Mouse (Mus musculus) liver, embryonic 16.5 days (tissue): Measurements from ENCODE around the gene Nptxr. TPM values are rescaled to one million over a fixed set of nuclear protein-coding genes. Genes with fewer than 3 reads are reported as not detected.
"Not testable (repeated sequence)": the region's sequence is repeated elsewhere in the genome, so short reads cannot be mapped to it uniquely, and the experiment has no call there.

ENCODE experiments used
- ATAC-seq: fragments of 200-750 bp; cut with Nextera tagmentation; 2 replicates; pipeline ENCODE4 v1.8.0; 2017; ENCODE audit warnings: low read depth, mild to moderate bottlenecking, moderate number of reproducible peaks, moderate library complexity
- H3K27ac ChIP-seq: fragments of 300-500 bp; sonication (generic); 2 replicates; pipeline ENCODE4 v1.5.1; 2014; ENCODE audit warnings: mild to moderate bottlenecking, low read length
- H3K27me3 ChIP-seq: fragments of 300-500 bp; sonication (generic); 2 replicates; pipeline ENCODE4 v1.6.1; 2014; ENCODE audit warnings: low read depth, low read length, mixed read lengths; ENCODE audit not compliant: control insufficient read depth, insufficient read depth
- H3K36me3 ChIP-seq: fragments of 300-500 bp; sonication (generic); 2 replicates; pipeline ENCODE4 v1.6.1; 2014; ENCODE audit warnings: mild to moderate bottlenecking; ENCODE audit not compliant: control insufficient read depth, insufficient read depth
- H3K4me1 ChIP-seq: fragments of 300-500 bp; sonication (generic); 2 replicates; pipeline ENCODE4 v1.6.1; 2014; ENCODE audit warnings: low read depth, low read length, mixed read lengths; ENCODE audit not compliant: control insufficient read depth
- H3K4me2 ChIP-seq: fragments of 300-500 bp; sonication (generic); 2 replicates; pipeline ENCODE4 v1.6.1; 2014; ENCODE audit warnings: low read depth, low read length, mixed read lengths
- H3K4me3 ChIP-seq: fragments of 300-500 bp; sonication (generic); 2 replicates; pipeline ENCODE4 v1.5.1; 2014; ENCODE audit warnings: low read depth, mild to moderate bottlenecking, low read length
- H3K9ac ChIP-seq: fragments of 300-500 bp; sonication (generic); 2 replicates; pipeline ENCODE4 v1.6.1; 2014; ENCODE audit warnings: low read depth, low read length
- H3K9me3 ChIP-seq: fragments of 300-500 bp; sonication (generic); replicated peaks from 2 replicates; pipeline ENCODE4 v1.6.1; 2016; ENCODE audit warnings: low read length; ENCODE audit not compliant: control insufficient read depth
- WGBS: fragments of 180-500 bp; shearing (Covaris S2); extraction: QIAGEN DNeasy Blood & Tissue Kit; methylation state at CpG from one replicate; pipeline ENCODE4 v1.1.7; 2014; ENCODE audit not compliant: insufficient replicate concordance; 5-methylcytosine and 5-hydroxymethylcytosine counted together
- polyA plus RNA-seq: library from polyadenylated mRNA; unstranded; fragments of >200 nt; fragmentation: Nextera tagmentation; extraction: Ambion mirVana; gene quantifications from 2 replicates; pipeline ENCODE4 v1.2.1, GENCODE M21; 2015

Nptxr gene
- polyA plus RNA-seq, 1 experiment from 2014 or later, result 0.14 TPM

DNA sequence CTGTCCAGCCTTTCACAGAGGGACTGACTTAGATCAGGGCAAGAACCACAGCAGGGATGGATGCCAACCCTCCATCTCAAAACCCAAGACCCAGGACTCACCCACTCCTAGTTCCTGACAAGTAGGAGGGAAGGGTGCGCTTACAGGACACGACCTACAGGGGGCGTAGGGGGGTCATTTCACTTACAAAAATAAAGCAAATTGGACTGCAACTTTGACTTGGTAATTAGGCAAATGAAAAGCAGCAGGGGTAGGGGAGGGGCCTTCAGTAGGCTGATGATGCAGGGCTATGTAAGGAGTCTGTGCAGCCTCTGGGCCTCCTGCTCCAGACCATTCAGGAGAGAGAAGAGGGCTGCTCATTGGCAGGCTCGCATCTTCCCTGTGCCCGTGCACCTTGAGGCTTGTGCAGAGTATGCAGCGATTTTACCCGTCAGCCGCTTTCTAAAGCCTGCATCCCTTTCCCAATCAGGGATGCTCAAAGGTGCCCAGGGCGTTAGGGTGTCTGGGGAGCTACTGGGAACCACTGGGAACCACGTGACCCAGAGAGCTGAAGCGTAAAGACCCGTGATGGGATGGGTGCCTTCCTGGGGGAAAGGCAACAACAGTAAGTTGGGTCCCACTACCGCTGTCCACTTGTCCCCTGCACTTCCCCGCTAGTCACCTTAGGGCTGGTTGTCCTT, 20.7 kb upstream of the Nptxr start:
- Histone ChIP-seq H3K4me3 (no peak overlapping the region), H3K27me3 (no peaks in the 10 kb centered on the region), H3K4me2 (no peak overlapping the region), H3K36me3 (peaks cover 2% of the 10 kb centered on the region; the same call in 1 of the 2 replicates), H3K9ac (no peak overlapping the region), H3K4me1 (no peaks in the 10 kb centered on the region), H3K27ac (no peak overlapping the region), H3K9me3 (no peaks in the 10 kb centered on the region)
- no peak for ATAC-seq
- 60% methylated on average over 14 of the region's 14 CpGs for WGBS

- no peak overlapping the region for H3K27ac ChIP-seq
- ATAC-seq, result no peak
- H3K27me3 ChIP-seq, result no peaks in the 10 kb centered on the region
- 56% methylated on average over 19 of the region's 19 CpGs for WGBS
- H3K36me3 ChIP-seq, result peaks cover 2% of the 10 kb centered on the region; the same call in 1 of the 2 replicates
- no peak overlapping the region for H3K4me2 ChIP-seq
- H3K4me1 ChIP-seq, result no peaks in the 10 kb centered on the region
- H3K9ac ChIP-seq, result no peak overlapping the region
- H3K4me3 ChIP-seq, result no peak overlapping the region
- H3K9me3 ChIP-seq, result no peaks in the 10 kb centered on the region
Measured at GRCm38 (mm10) chr15:79823588-79824280, 19.2 kb upstream of the Nptxr start.

GRCm38 (mm10) chr15:79822265-79823199, 18.0 kb upstream of the Nptxr start:
- H3K4me3 ChIP-seq, result no peak overlapping the region
- H3K36me3 ChIP-seq, result no peaks in the 10 kb centered on the region
- no peaks in the 10 kb centered on the region for H3K27me3 ChIP-seq
- H3K9ac ChIP-seq, result no peak overlapping the region
- H3K27ac ChIP-seq, result no peak overlapping the region
- no peaks in the 10 kb centered on the region for H3K4me1 ChIP-seq
- H3K4me2 ChIP-seq, result no peak overlapping the region
- WGBS, result 55% methylated on average over 13 of the region's 13 CpGs
- no peak for ATAC-seq
- H3K9me3 ChIP-seq, result no peaks in the 10 kb centered on the region

GRCm38 (mm10) chr15:79818325-79818724, 13.8 kb upstream of the Nptxr start:
- WGBS, result 56% methylated on average over 4 of the region's 4 CpGs
- H3K36me3 ChIP-seq, result no peaks in the 10 kb centered on the region
- no peak overlapping the region for H3K4me2 ChIP-seq
- H3K27ac ChIP-seq, result no peak overlapping the region
- H3K9ac ChIP-seq, result no peak overlapping the region
- H3K27me3 ChIP-seq, result 0 out of 2 replicates have a peak, but pooled peaks cover 2% of the 10 kb centered on the region
- H3K4me3 ChIP-seq, result no peak overlapping the region
- ATAC-seq, result no peak
- H3K9me3 ChIP-seq, result no peaks in the 10 kb centered on the region
- H3K4me1 ChIP-seq, result no peaks in the 10 kb centered on the region

DNA sequence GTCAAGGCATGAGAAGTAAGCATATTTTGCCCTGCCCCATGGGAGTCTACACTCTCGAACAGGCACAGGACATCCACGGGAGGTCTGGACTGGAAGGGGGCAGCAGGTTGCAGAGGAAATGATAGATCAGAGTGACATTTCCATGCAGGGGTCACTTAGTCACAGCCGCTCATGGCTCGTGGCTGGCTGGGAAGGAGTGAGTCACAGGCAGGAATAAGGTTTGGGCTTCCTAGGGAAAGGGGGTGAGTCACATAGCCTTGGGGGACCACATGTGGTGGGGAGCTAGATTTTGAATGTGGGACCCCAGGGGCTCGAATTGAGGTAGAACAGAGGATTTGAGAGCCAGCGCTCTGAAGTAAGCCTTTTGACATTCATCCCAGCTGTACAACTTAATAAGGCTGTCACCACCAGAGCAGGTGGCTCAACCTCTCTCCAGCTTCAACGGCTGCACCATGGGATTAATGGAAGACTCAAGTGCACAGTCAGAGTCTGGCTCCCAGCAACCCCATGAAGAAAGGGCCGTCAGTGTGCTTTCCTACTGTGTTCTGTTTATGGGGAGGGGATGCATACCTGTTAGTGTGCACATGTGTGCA, 9.2 kb upstream of the Nptxr start:
- Histone ChIP-seq H3K4me2 (no peak overlapping the region), H3K4me1 (no peaks in the 10 kb centered on the region), H3K27ac (no peak overlapping the region), H3K4me3 (no peak overlapping the region), H3K27me3 (peaks cover 2% of the 10 kb centered on the region; the same call in 1 of the 2 replicates), H3K9ac (no peak overlapping the region), H3K36me3 (no peaks in the 10 kb centered on the region), H3K9me3 (no peaks in the 10 kb centered on the region)
- ATAC-seq, result no peak
- 35% methylated on average over 8 of the region's 8 CpGs for whole genome bisulfite sequencing

DNA sequence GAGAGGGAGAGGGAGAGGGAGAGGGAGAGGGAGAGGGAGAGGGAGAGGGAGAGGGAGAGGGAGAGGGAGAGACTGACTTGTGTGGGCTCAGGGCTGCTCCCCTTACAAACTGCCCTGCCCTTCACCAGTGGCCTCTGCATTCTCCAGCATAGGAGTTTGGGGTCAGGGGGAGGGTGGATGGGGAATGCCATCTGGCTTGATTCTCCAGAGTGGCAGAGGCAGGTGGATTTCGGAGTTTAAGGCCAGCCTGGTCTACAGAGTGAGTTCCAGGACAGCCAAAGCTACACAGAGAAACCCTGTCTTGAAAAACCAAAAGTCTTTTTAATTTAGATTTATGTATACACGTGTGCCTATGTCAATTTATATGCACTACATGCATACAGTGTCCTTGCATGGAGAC, 8.3 kb upstream of the Nptxr start:
- H3K9me3 ChIP-seq, ATAC-seq, H3K4me3 ChIP-seq, H3K9ac ChIP-seq, H3K27ac ChIP-seq, H3K4me1 ChIP-seq, H3K36me3 ChIP-seq, H3K27me3 ChIP-seq, H3K4me2 ChIP-seq: not testable (repeated sequence)
- 28% methylated on average over 2 of the region's 2 CpGs for WGBS

DNA sequence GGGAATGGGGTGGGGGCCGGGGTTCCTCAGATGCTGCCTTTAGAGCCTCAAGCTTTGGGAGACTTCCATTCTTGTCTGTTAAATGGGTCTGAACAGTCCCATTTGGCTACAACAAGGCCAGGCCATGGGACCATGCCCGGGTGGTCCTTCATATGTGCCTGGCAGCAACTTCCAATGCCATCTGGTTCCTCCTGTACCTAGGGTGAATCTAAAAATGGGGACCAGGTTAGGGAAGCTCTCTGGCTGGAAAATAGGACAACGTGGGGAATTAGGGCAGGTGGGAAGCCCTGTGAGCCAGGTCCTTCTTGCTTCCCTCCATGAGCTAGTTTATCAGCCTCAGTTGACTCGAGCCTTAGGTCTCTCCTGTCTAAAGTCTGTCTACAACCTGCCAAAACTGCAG, 6.4 kb upstream of the Nptxr start:
- H3K27ac ChIP-seq, result no peak overlapping the region
- no peak overlapping the region for H3K9ac ChIP-seq
- 38% methylated on average over 4 of the region's 4 CpGs for WGBS
- no peak overlapping the region for H3K4me3 ChIP-seq
- H3K36me3 ChIP-seq, result no peaks in the 10 kb centered on the region
- no peaks in the 10 kb centered on the region for H3K4me1 ChIP-seq
- no peak for ATAC-seq
- H3K27me3 ChIP-seq, result peaks cover 26% of the 10 kb centered on the region
- H3K9me3 ChIP-seq, result no peaks in the 10 kb centered on the region
- H3K4me2 ChIP-seq, result no peak overlapping the region

DNA sequence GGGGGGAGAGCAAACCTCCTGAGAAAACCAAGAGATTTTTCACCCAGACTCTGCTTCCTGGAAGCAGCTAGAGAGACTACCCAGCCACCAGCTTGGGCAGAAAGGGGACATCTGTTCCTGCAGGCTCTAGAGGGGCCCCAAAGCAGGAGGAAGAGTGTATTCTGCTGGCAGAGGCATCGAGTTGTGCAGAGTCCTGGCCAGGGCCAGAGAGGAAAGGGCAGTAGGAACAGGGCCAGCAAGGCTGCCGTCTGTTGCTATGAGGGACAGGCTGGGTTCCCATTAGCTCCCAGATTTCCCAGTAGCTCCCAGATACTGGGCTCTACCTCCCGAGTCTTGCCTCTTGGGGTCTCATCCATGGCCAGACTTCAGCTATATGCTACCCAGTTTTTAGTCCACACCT, 5.5 kb upstream of the Nptxr start:
- 37% methylated on average over 3 of the region's 3 CpGs for WGBS
- no peaks in the 10 kb centered on the region for H3K36me3 ChIP-seq
- H3K27ac ChIP-seq, result no peak overlapping the region
- H3K9ac ChIP-seq, result no peak overlapping the region
- no peak overlapping the region for H3K4me2 ChIP-seq
- H3K9me3 ChIP-seq, result no peaks in the 10 kb centered on the region
- peaks cover 35% of the 10 kb centered on the region for H3K27me3 ChIP-seq
- ATAC-seq, result no peak
- H3K4me1 ChIP-seq, result no peaks in the 10 kb centered on the region
- H3K4me3 ChIP-seq, result no peak overlapping the region
